ENCODE assay signal across 18 mouse cellular contexts in genomic region chr9:115492431-115493171, GRCm38 (mm10).
DNase-seq lines count a peak whose midpoint lies in the region; ATAC-seq and TF ChIP-seq lines count a peak whose summit lies in the region.
"Had no signal": no experiment of that assay in that cellular context is flagged by ENCODE, and none has a peak within 500 bp of the region (broad histone marks: within the 10 kb centered on the region; RNA-seq: fewer than 3 reads in every experiment).

No protein-coding gene starts in this region.

- no peak overlapping the region for H3K4me3 ChIP-seq in lung, adult 2 months (replicated peaks; ENCODE audit: extremely low read depth, low read depth, low read length)
- no peak overlapping the region for H3K4me3 ChIP-seq in hindbrain, embryonic 11.5 days (ENCODE audit: low read depth, low read length)
- H3K4me3 ChIP-seq in forebrain, postnatal 0 days (ENCODE audit: low read depth, low read length), result no peak overlapping the region
- H3K4me3 ChIP-seq: heart, embryonic 13.5 days; hindbrain, embryonic 15.5 days; lung, embryonic 15.5 days; midbrain, embryonic 15.5 days; neural tube, embryonic 12.5 days had no signal

- TF ChIP-seq POLR2A in lung, adult 2 months (IDR thresholded peaks at IDR 0.05; ENCODE audit: borderline replicate concordance, extremely low read depth, low read depth, low read length), result no peak

- H3K36me3 ChIP-seq in splenic B cell, adult 2 months (ENCODE audit: control insufficient read depth, insufficient read depth, low read length, poor library complexity, severe bottlenecking), result no peaks in the 10 kb centered on the region
- H3K36me3 ChIP-seq in hindbrain, embryonic 11.5 days (ENCODE audit: control insufficient read depth, insufficient read depth, low read length), result no peaks in the 10 kb centered on the region
- H3K36me3 ChIP-seq in forebrain, postnatal 0 days (ENCODE audit: insufficient read depth), result no peaks in the 10 kb centered on the region
- H3K36me3 ChIP-seq: heart, embryonic 13.5 days; hindbrain, embryonic 15.5 days; lung, embryonic 15.5 days; midbrain, embryonic 15.5 days; neural tube, embryonic 12.5 days had no signal

- peak; percentile 76 for ATAC-seq in megakaryocyte progenitor cell, adult 5-6 weeks (replicated peaks; ENCODE audit: poor library complexity)
- no peak for ATAC-seq in hindbrain, embryonic 11.5 days (ENCODE audit: low FRiP score)
- ATAC-seq in forebrain, postnatal 0 days, result no peak
- ATAC-seq: midbrain, embryonic 15.5 days had no signal

- no peak overlapping the region for H3K4me2 ChIP-seq in hindbrain, embryonic 11.5 days (replicated peaks; ENCODE audit: low read depth, low read length)
- H3K4me2 ChIP-seq in forebrain, postnatal 0 days (ENCODE audit: low read depth), result no peak overlapping the region
- H3K4me2 ChIP-seq: heart, embryonic 13.5 days; hindbrain, embryonic 15.5 days; lung, embryonic 15.5 days; midbrain, embryonic 15.5 days; neural tube, embryonic 12.5 days had no signal

- 65% methylated on average over 6 of the region's 6 CpGs for WGBS in lung, adult 2 months
- WGBS in hindbrain, embryonic 11.5 days, result 90% methylated on average over 6 of the region's 6 CpGs
- WGBS in forebrain, postnatal 0 days, result 80% methylated on average over 6 of the region's 6 CpGs

- H3K27ac ChIP-seq in hindbrain, embryonic 11.5 days (ENCODE audit: low read depth, low read length), result no peak overlapping the region
- no peak overlapping the region for H3K27ac ChIP-seq in forebrain, postnatal 0 days (ENCODE audit: low read depth, low read length)
- H3K27ac ChIP-seq: heart, embryonic 13.5 days; hindbrain, embryonic 15.5 days; lung, embryonic 15.5 days; midbrain, embryonic 15.5 days; neural tube, embryonic 12.5 days had no signal

- peak; percentile 72 for DNase-seq in lung, postnatal 36 days
- no peak for DNase-seq in lung, adult 2 months
- peak; percentile 40 for DNase-seq in T-cell, adult 2 months (ENCODE audit: low spot score)
- peak; percentile 90 for DNase-seq in splenic B cell, adult 2 months (ENCODE audit: low read depth, low spot score)
- no peak for DNase-seq in hindbrain, embryonic 11.5 days (ENCODE audit: low spot score)
- no peak for DNase-seq in forebrain, postnatal 0 days
- DNase-seq in adrenal gland, adult 2 months, result no peak
- DNase-seq: adrenal gland, postnatal 14 days; cerebellum, postnatal 14 days; kidney, adult 8-10 months; liver; thymus, postnatal 14 days had no signal

- no peaks in the 10 kb centered on the region for H3K27me3 ChIP-seq in splenic B cell, adult 2 months (ENCODE audit: control insufficient read depth, insufficient read depth, low read length, poor library complexity, severe bottlenecking)
- H3K27me3 ChIP-seq in hindbrain, embryonic 11.5 days (ENCODE audit: control insufficient read depth, insufficient read depth, low read length), result no peaks in the 10 kb centered on the region
- no peaks in the 10 kb centered on the region for H3K27me3 ChIP-seq in forebrain, postnatal 0 days (ENCODE audit: insufficient read depth, low read length)
- H3K27me3 ChIP-seq: hindbrain, embryonic 15.5 days; midbrain, embryonic 15.5 days; neural tube, embryonic 12.5 days had no signal

- no peak for TF ChIP-seq CTCF in lung, adult 2 months (IDR thresholded peaks at IDR 0.05; ENCODE audit: insufficient read depth, low read length)
- TF ChIP-seq CTCF in forebrain, postnatal 0 days (IDR thresholded peaks at IDR 0.05; ENCODE audit: low read depth), result no peak

- H3K9me3 ChIP-seq in hindbrain, embryonic 11.5 days (ENCODE audit: control insufficient read depth, low read length), result no peaks in the 10 kb centered on the region
- H3K9me3 ChIP-seq in forebrain, postnatal 0 days (ENCODE audit: low read length), result no peaks in the 10 kb centered on the region
- H3K9me3 ChIP-seq: heart, embryonic 13.5 days; hindbrain, embryonic 15.5 days; lung, embryonic 15.5 days; midbrain, embryonic 15.5 days; neural tube, embryonic 12.5 days had no signal

- peaks cover 5% of the 10 kb centered on the region; the same call in 1 of the 2 replicates for H3K4me1 ChIP-seq in lung, adult 2 months (ENCODE audit: control insufficient read depth, insufficient read depth, low read length)
- no peaks in the 10 kb centered on the region for H3K4me1 ChIP-seq in hindbrain, embryonic 11.5 days (replicated peaks; ENCODE audit: control insufficient read depth, insufficient read depth, low read length)
- no peaks in the 10 kb centered on the region for H3K4me1 ChIP-seq in forebrain, postnatal 0 days (ENCODE audit: insufficient read depth)
- H3K4me1 ChIP-seq: heart, embryonic 13.5 days; hindbrain, embryonic 15.5 days; lung, embryonic 15.5 days; midbrain, embryonic 15.5 days; neural tube, embryonic 12.5 days had no signal

- H3K9ac ChIP-seq in hindbrain, embryonic 11.5 days (ENCODE audit: low read depth, low read length), result no peak overlapping the region
- H3K9ac ChIP-seq in forebrain, postnatal 0 days, result no peak overlapping the region
- H3K9ac ChIP-seq: heart, embryonic 13.5 days; hindbrain, embryonic 15.5 days; lung, embryonic 15.5 days; midbrain, embryonic 15.5 days; neural tube, embryonic 12.5 days had no signal

Comparison
In these comparisons a context has a peak if more than half of its experiments do, and no peak if none do; other contexts are left out.
1. DNase-seq: peak in lung, postnatal 36 days (single experiment), T-cell, adult 2 months (single experiment) and splenic B cell, adult 2 months (single experiment); none in lung, adult 2 months (single experiment), hindbrain, embryonic 11.5 days (single experiment), forebrain, postnatal 0 days (single experiment) and adrenal gland, adult 2 months (single experiment).